Mouse (Mus musculus) MEL (cell line): ENCODE measurements at regions not wholly inside any gene's neighbourhood (a gene's known extent, or its start where the extent isn't known, plus 50 kb on each side); places are given as distances from the start of the nearest gene placed in this dataset.

Source experiments
- DNase-seq: peaks from one replicate; pipeline ENCODE4 v3.0.0; 2011; ENCODE audit warnings: low read depth, low spot score
- H3K27ac ChIP-seq: 2 replicates; pipeline ENCODE4 v1.5.1; 2012; ENCODE audit warnings: low read depth, mild to moderate bottlenecking, control low read depth, low read length, moderate library complexity; ENCODE audit not compliant: control insufficient read depth
- H3K27me3 ChIP-seq, 2 experiments: fragments of 150-350 bp in 1 of 2; sonication (generic) in 1 of 2; 2 replicates each; pipeline ENCODE4 v1.6.1; 2012; ENCODE audit warnings: low read length in 2 of 2, mild to moderate bottlenecking in 2 of 2, improper control_type of control experiment in 1 of 2, moderate library complexity in 1 of 2; ENCODE audit not compliant: insufficient read depth in 2 of 2, control insufficient read depth in 1 of 2
- H3K36me3 ChIP-seq, 2 experiments: 2 replicates each; pipeline ENCODE4 v1.6.1; 2012 to 2014; ENCODE audit warnings: low read length in 2 of 2, improper control_type of control experiment in 1 of 2, inconsistent platforms in 1 of 2, mild to moderate bottlenecking in 1 of 2; ENCODE audit not compliant: insufficient read depth in 2 of 2, control insufficient read depth in 1 of 2
- H3K4me1 ChIP-seq, 2 experiments: fragments of 150-350 bp in 1 of 2; sonication (generic) in 1 of 2; 2 replicates each; pipeline ENCODE4 v1.6.1; 2012; ENCODE audit warnings: low read length in 2 of 2, improper control_type of control experiment in 1 of 2, mild to moderate bottlenecking in 1 of 2; ENCODE audit not compliant: insufficient read depth in 2 of 2, control insufficient read depth in 1 of 2
- H3K4me3 ChIP-seq, 2 experiments: fragments of 150-350 bp in 1 of 2; sonication (generic) in 1 of 2; 2 replicates each; pipeline ENCODE4 v1.5.1; 2012; ENCODE audit warnings: low read depth in 2 of 2, low read length in 2 of 2, mild to moderate bottlenecking in 2 of 2, moderate library complexity in 2 of 2, control low read depth in 1 of 2, improper control_type of control experiment in 1 of 2; ENCODE audit not compliant: control insufficient read depth in 1 of 2, insufficient read depth in 1 of 2
- H3K79me2 ChIP-seq: 2 replicates; pipeline ENCODE4 v1.6.1; 2012; ENCODE audit warnings: mild to moderate bottlenecking, low read length, moderate library complexity; ENCODE audit not compliant: control insufficient read depth, poor library complexity, insufficient read depth
- H3K9ac ChIP-seq: 2 replicates; pipeline ENCODE4 v1.6.1; 2012; ENCODE audit warnings: low read depth, mild to moderate bottlenecking, control low read depth, low read length, moderate library complexity; ENCODE audit not compliant: control insufficient read depth, poor library complexity, severe bottlenecking
- H3K9me3 ChIP-seq: fragments of 150-350 bp; sonication (generic); replicated peaks from 2 replicates; pipeline ENCODE4 v1.6.1; 2012; ENCODE audit warnings: mild to moderate bottlenecking, low read length, improper control_type of control experiment, moderate library complexity; ENCODE audit not compliant: insufficient read depth
- CHD1 ChIP-seq: IDR thresholded peaks from 2 replicates; pipeline ENCODE4 v1.6.1; 2012; ENCODE audit warnings: low read depth, mild to moderate bottlenecking, inconsistent platforms, low read length, improper control_type of control experiment
- CHD2 ChIP-seq: IDR thresholded peaks from 2 replicates; pipeline ENCODE4 v1.6.1; 2011; ENCODE audit warnings: low read length, improper control_type of control experiment
- E2F4 ChIP-seq: IDR thresholded peaks from 2 replicates; pipeline ENCODE4 v1.6.1; 2011; ENCODE audit warnings: low read depth, low read length, improper control_type of control experiment, borderline replicate concordance
- EP300 ChIP-seq, 2 experiments: IDR thresholded peaks; 2 replicates each; pipeline ENCODE4 v1.6.1; 2011; ENCODE audit warnings: improper control_type of control experiment in 2 of 2, low read length in 2 of 2, low read depth in 1 of 2, mild to moderate bottlenecking in 1 of 2
- HCFC1 ChIP-seq: IDR thresholded peaks from 2 replicates; pipeline ENCODE4 v1.6.1; 2012; ENCODE audit warnings: low read depth, mild to moderate bottlenecking, inconsistent platforms, low read length, improper control_type of control experiment, moderate library complexity
- JUND ChIP-seq: IDR thresholded peaks from 2 replicates; pipeline ENCODE4 v1.6.1; 2011; ENCODE audit warnings: low read depth, mild to moderate bottlenecking, improper control_type of control experiment, low read length
- KAT2A ChIP-seq: conservative IDR thresholded peaks from 2 replicates; pipeline ENCODE4 v1.6.1; 2012; ENCODE audit warnings: low read depth, low read length, improper control_type of control experiment, inconsistent platforms
- MAFK ChIP-seq: IDR thresholded peaks from 2 replicates; pipeline ENCODE4 v1.6.1; 2011; ENCODE audit warnings: low read depth, mild to moderate bottlenecking, low read length, improper control_type of control experiment, borderline replicate concordance
- MAZ ChIP-seq: IDR thresholded peaks from 2 replicates; pipeline ENCODE4 v1.6.1; 2012; ENCODE audit warnings: low read depth, mild to moderate bottlenecking, inconsistent platforms, low read length, improper control_type of control experiment
- MXI1 ChIP-seq: IDR thresholded peaks from 2 replicates; pipeline ENCODE4 v1.6.1; 2011; ENCODE audit warnings: mild to moderate bottlenecking, low read depth, low read length, improper control_type of control experiment
- MYB ChIP-seq: IDR thresholded peaks from 2 replicates; pipeline ENCODE4 v1.6.1; 2011; ENCODE audit warnings: mild to moderate bottlenecking, low read depth, low read length, improper control_type of control experiment
- RAD21 ChIP-seq: IDR thresholded peaks from 2 replicates; pipeline ENCODE4 v1.6.1; 2011; ENCODE audit warnings: mild to moderate bottlenecking, low read depth, low read length, improper control_type of control experiment
- ZKSCAN1 ChIP-seq: IDR thresholded peaks from 2 replicates; pipeline ENCODE4 v1.6.1; 2012; ENCODE audit warnings: low read depth, mild to moderate bottlenecking, inconsistent platforms, low read length, improper control_type of control experiment, moderate library complexity
- ZMIZ1 ChIP-seq: IDR thresholded peaks from 2 replicates; pipeline ENCODE4 v1.6.1; 2012; ENCODE audit warnings: low read depth, mild to moderate bottlenecking, inconsistent platforms, low read length, improper control_type of control experiment, moderate library complexity
- ZNF384 ChIP-seq: IDR thresholded peaks from 2 replicates; pipeline ENCODE4 v1.6.1; 2012; ENCODE audit warnings: low read depth, mild to moderate bottlenecking, inconsistent platforms, low read length, improper control_type of control experiment

GRCm38 (mm10) chr14:98471803-98472509 is 302.4 kb upstream of the Dach1 start:
- H3K4me1 ChIP-seq: no peaks in the 10 kb centered on the region
- H3K4me3 ChIP-seq: no peak overlapping the region
- H3K9me3 ChIP-seq: no peaks in the 10 kb centered on the region
- H3K27me3 ChIP-seq: no peaks in the 10 kb centered on the region
- TF ChIP-seq HCFC1 (no peak), MYB (no peak), JUND (no peak), MAZ (no peak), RAD21 (no peak), EP300 (IDR thresholded peaks at IDR 0.05; ENCODE audit: low read depth in 1 of 2, low read length in 2 of 2) (no peak), KAT2A (no peak), CHD1 (no peak), ZNF384 (no peak), MXI1 (no peak)
- H3K79me2 ChIP-seq: no peaks in the 10 kb centered on the region
- no peaks in the 10 kb centered on the region for H3K36me3 ChIP-seq
- no peak overlapping the region for H3K27ac ChIP-seq
- no peak overlapping the region for H3K9ac ChIP-seq
- peak; percentile 12 for DNase-seq

DNA sequence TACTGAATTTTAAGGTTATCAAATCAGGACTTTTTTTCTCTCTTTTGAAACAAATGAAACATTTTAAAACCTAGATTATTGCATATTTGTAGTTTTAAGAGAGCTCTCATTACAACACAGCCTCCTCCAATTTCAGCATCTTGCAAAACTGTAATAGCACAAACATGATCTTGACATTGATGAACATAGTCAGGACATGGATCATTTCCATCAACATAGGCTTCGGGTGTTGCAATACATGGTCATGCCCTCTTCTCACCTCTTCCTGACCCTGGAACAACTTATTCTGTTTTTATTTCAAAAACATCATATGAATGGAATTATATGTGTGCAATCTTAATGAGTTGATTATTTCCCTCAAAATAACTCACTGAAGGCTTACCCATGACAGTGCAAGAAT is 284.9 kb upstream of the Dach1 start:
- TF ChIP-seq E2F4: no peak
- TF ChIP-seq ZNF384: no peak
- no peak for TF ChIP-seq ZMIZ1
- no peak for TF ChIP-seq MAFK
- no peak for TF ChIP-seq CHD2
- TF ChIP-seq ZKSCAN1: no peak
- TF ChIP-seq EP300 (IDR thresholded peaks at IDR 0.05; ENCODE audit: low read depth in 1 of 2, low read length in 2 of 2): no peak
- DNase-seq: no peak
- no peak overlapping the region for H3K9ac ChIP-seq
- no peaks in the 10 kb centered on the region for H3K79me2 ChIP-seq
- H3K9me3 ChIP-seq: no peaks in the 10 kb centered on the region
- no peak overlapping the region for H3K27ac ChIP-seq
- H3K4me1 ChIP-seq: no peaks in the 10 kb centered on the region
- no peaks in the 10 kb centered on the region for H3K36me3 ChIP-seq
- no peaks in the 10 kb centered on the region for H3K27me3 ChIP-seq
- H3K4me3 ChIP-seq: no peak overlapping the region
